In genomic region chr19:10811471-10811870, GRCm38 (mm10) we compare ENCODE assay signal across 23 mouse cellular contexts. TPM values are rescaled to one million over a fixed set of nuclear protein-coding genes. Genes with fewer than 3 reads are reported as not detected.
"Had no signal": no experiment of that assay in that cellular context is flagged by ENCODE, and none has a peak within 500 bp of the region (broad histone marks: within the 10 kb centered on the region; RNA-seq: fewer than 3 reads in every experiment).

No protein-coding gene starts in this region.

- H3K4me3 ChIP-seq: midbrain, embryonic 10.5 days; midbrain, embryonic 12.5 days; midbrain, embryonic 15.5 days; neural tube, embryonic 13.5 days; neural tube, embryonic 15.5 days; stomach, embryonic 15.5 days had no signal

- H3K4me1 ChIP-seq: neural tube, embryonic 13.5 days; stomach, embryonic 15.5 days had no signal

- H3K9me3 ChIP-seq: midbrain, embryonic 10.5 days; midbrain, embryonic 12.5 days; midbrain, embryonic 15.5 days; neural tube, embryonic 13.5 days; neural tube, embryonic 15.5 days; stomach, embryonic 15.5 days had no signal

- H3K36me3 ChIP-seq: midbrain, embryonic 10.5 days; midbrain, embryonic 12.5 days; midbrain, embryonic 15.5 days; neural tube, embryonic 13.5 days; neural tube, embryonic 15.5 days; stomach, embryonic 15.5 days had no signal

- H3K27me3 ChIP-seq: midbrain, embryonic 12.5 days; midbrain, embryonic 15.5 days; neural tube, embryonic 13.5 days; neural tube, embryonic 15.5 days; stomach, embryonic 15.5 days had no signal

- DNase-seq: lung, adult 18-20 months; lung, embryonic 14.5 days; lung, postnatal 10 days; lung, postnatal 4 days; retina, postnatal 1 day; right cerebral cortex, adult 18-20 months; right cerebral cortex, postnatal 25 days; right cerebral cortex, postnatal 4 days; spleen, adult 18-20 months; thymus, adult 2 months; thymus, postnatal 25 days; thymus, postnatal 4 days had no signal

- H3K27ac ChIP-seq: midbrain, embryonic 10.5 days; midbrain, embryonic 12.5 days; midbrain, embryonic 15.5 days; neural tube, embryonic 13.5 days; neural tube, embryonic 15.5 days; stomach, embryonic 15.5 days; stomach, postnatal 0 days had no signal

- H3K9ac ChIP-seq: lung, embryonic 14.5 days; midbrain, embryonic 12.5 days; midbrain, embryonic 15.5 days; neural tube, embryonic 13.5 days; neural tube, embryonic 15.5 days; stomach, embryonic 15.5 days had no signal

- H3K4me2 ChIP-seq: lung, embryonic 14.5 days; midbrain, embryonic 12.5 days; midbrain, embryonic 15.5 days; neural tube, embryonic 13.5 days; neural tube, embryonic 15.5 days; stomach, embryonic 15.5 days had no signal

- ATAC-seq: midbrain, embryonic 15.5 days had no signal

RNA-seq across cellular contexts. Expression of gene Cd6, which starts 18.4 kb away (rescaled TPM):
- total RNA-seq: midbrain, postnatal 0 days had no signal
- polyA plus RNA-seq: midbrain, embryonic 10.5 days; midbrain, embryonic 12.5 days; neural tube, embryonic 11.5 days; neural tube, embryonic 13.5 days; neural tube, embryonic 15.5 days; testis, adult 2 months had no signal

RNA-seq across cellular contexts. Expression of gene Tmem132a, which starts 58.3 kb away (rescaled TPM):
- total RNA-seq: monocyte, adult 5-6 weeks had no signal
